Mouse (Mus musculus) stomach, postnatal 0 days (tissue): ENCODE measurements around the gene Tuba1b. TPM values are rescaled to one million over a fixed set of nuclear protein-coding genes. Genes with fewer than 3 reads are reported as not detected.
A peak's percentile ranks its signal among the peaks of the same experiment; 100 is the strongest.

ENCODE experiments used
- ATAC-seq: fragments of 200-750 bp; cut with Nextera tagmentation; 2 replicates; pipeline ENCODE4 v1.8.0; 2017; ENCODE audit not compliant: low FRiP score, low TSS enrichment
- DNase-seq: peaks from one replicate; pipeline ENCODE4 v3.0.0-alpha.2; 2016; ENCODE audit warnings: low spot score
- H3K27ac ChIP-seq: fragments of 300-500 bp; sonication (generic); replicated peaks from 2 replicates; pipeline ENCODE4 v1.5.1; 2014; ENCODE audit warnings: mild to moderate bottlenecking, control low read depth
- H3K27me3 ChIP-seq: fragments of 300-500 bp; sonication (generic); 2 replicates; pipeline ENCODE4 v1.6.1; 2014; ENCODE audit warnings: low read length; ENCODE audit not compliant: control insufficient read depth, insufficient read depth
- H3K36me3 ChIP-seq: fragments of 300-500 bp; sonication (generic); 2 replicates; pipeline ENCODE4 v1.6.1; 2014; ENCODE audit warnings: low read length, mixed read lengths; ENCODE audit not compliant: control insufficient read depth, insufficient read depth
- H3K4me1 ChIP-seq: fragments of 300-500 bp; sonication (generic); replicated peaks from 2 replicates; pipeline ENCODE4 v1.6.1; 2014; ENCODE audit warnings: antibody characterized with exemption; ENCODE audit not compliant: control insufficient read depth, insufficient read depth
- H3K4me2 ChIP-seq: fragments of 300-500 bp; sonication (generic); replicated peaks from 2 replicates; pipeline ENCODE4 v1.6.1; 2014; ENCODE audit warnings: low read depth, mild to moderate bottlenecking, control low read depth, moderate library complexity
- H3K4me3 ChIP-seq: fragments of 300-500 bp; sonication (generic); 2 replicates; pipeline ENCODE4 v1.5.1; 2014; ENCODE audit warnings: low read depth, low read length, control low read depth
- H3K9ac ChIP-seq: fragments of 300-500 bp; sonication (generic); 2 replicates; pipeline ENCODE4 v1.6.1; 2014; ENCODE audit warnings: mild to moderate bottlenecking, low read length, control low read depth, mixed read lengths
- H3K9me3 ChIP-seq: fragments of 300-500 bp; sonication (generic); 2 replicates; pipeline ENCODE4 v1.6.1; 2016; ENCODE audit warnings: low read length; ENCODE audit not compliant: control insufficient read depth
- CTCF ChIP-seq: IDR thresholded peaks from 2 replicates; pipeline ENCODE4 v1.5.1; 2016; ENCODE audit warnings: antibody characterized with exemption, low read depth, mild to moderate bottlenecking, moderate library complexity
- EP300 ChIP-seq: optimal IDR thresholded peaks from 2 replicates; pipeline ENCODE3; 2016; ENCODE audit warnings: antibody characterized with exemption
- WGBS: fragments of 180-500 bp; shearing (Covaris S2); extraction: QIAGEN DNeasy Blood & Tissue Kit; methylation state at CpG from one replicate; pipeline ENCODE4 v1.1.7; 2014; 5-methylcytosine and 5-hydroxymethylcytosine counted together
- polyA plus RNA-seq: library from polyadenylated mRNA; unstranded; fragments of >200 nt; fragmentation: Nextera tagmentation; extraction: Ambion mirVana; gene quantifications from 2 replicates; pipeline ENCODE4 v1.2.1, GENCODE M21; 2015

Gene Tuba1b
- polyA plus RNA-seq, 1 experiment from 2014 or later: 552 TPM

- TF ChIP-seq EP300: no peak
- no peaks in the 10 kb centered on the region for H3K36me3 ChIP-seq
- H3K27me3 ChIP-seq: peaks cover 10% of the 10 kb centered on the region
- no peaks in the 10 kb centered on the region for H3K9me3 ChIP-seq
- DNase-seq (peak; percentile 55), ATAC-seq (0 out of 2 replicates have a peak, but pooled peaks have one; percentile 15)
- H3K4me2 ChIP-seq: peak within 1 kb of the TSS; percentile 90
- H3K27ac ChIP-seq: no peak within 1 kb of the TSS
- WGBS: under 1% methylated on average over 77 of the region's 77 CpGs
- 0 out of 2 replicates have a peak, but pooled peaks cover 5% of the 10 kb centered on the region for H3K4me1 ChIP-seq
- H3K9ac ChIP-seq: peak within 1 kb of the TSS; percentile 51
- peak within 1 kb of the TSS; percentile 53 for H3K4me3 ChIP-seq
Observed at GRCm38 (mm10) chr15:98893940-98894745, 40.2 kb downstream of the Tuba1b start, which contains the start of gene Rhebl1. Gene Rhebl1, minus strand, starts transcription at chr15:98894540.

GRCm38 (mm10) chr15:98893036-98893435 lies 41.3 kb downstream of the Tuba1b start:
- ATAC-seq (no peak), DNase-seq (no peak)
- Histone ChIP-seq H3K9me3 (no peaks in the 10 kb centered on the region), H3K4me3 (no peak overlapping the region), H3K27me3 (peaks cover 10% of the 10 kb centered on the region), H3K4me2 (no peak overlapping the region), H3K36me3 (no peaks in the 10 kb centered on the region), H3K4me1 (0 out of 2 replicates have a peak, but pooled peaks cover 5% of the 10 kb centered on the region), H3K9ac (no peak overlapping the region), H3K27ac (no peak overlapping the region)
- TF ChIP-seq CTCF (no peak), EP300 (no peak)
- 75% methylated on average over 4 of the region's 4 CpGs for WGBS

DNA sequence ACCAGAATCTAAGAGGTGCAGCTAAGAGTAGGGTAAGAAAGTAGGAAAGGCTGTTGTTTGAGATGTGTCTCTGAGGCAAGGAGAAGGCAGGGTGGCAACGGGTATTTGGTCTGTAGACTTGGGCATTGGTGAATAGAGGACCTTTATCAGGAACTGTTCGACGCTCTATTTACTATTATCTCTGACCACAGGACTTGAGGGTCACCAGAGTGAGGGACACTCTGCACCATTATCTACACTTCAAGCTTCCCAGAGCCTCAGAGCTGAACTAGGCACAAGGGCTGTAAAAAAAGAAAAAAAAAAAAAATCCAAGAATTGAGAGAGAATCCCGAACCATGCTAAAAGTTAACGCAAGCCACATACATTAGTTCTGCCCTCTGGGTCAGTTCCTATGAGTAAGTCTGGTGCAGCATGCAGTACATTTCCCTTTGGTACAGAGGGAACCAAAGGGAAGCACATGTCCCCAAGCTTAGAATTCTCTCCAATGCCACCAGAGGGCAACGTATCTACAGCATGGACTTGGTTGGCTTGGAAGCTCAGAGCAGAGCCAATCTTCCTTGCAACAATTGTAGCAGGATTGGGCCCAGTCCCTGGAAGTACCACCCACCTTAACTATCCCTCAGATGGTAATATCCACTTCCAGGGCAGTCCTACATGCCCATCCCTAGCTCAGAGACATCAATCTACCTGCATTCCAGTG lies 42.3 kb downstream of the Tuba1b start:
- TF ChIP-seq CTCF (peak; percentile 97), EP300 (no peak)

GRCm38 (mm10) chr15:98891198-98891742 lies 43.1 kb downstream of the Tuba1b start:
- H3K27ac ChIP-seq: no peak overlapping the region
- no peak for TF ChIP-seq CTCF
- TF ChIP-seq EP300: no peak
- no peaks in the 10 kb centered on the region for H3K36me3 ChIP-seq
- DNase-seq (no peak), ATAC-seq (no peak)
- no peak overlapping the region; the same call in 1 of the 2 replicates for H3K9ac ChIP-seq
- no peaks in the 10 kb centered on the region for H3K9me3 ChIP-seq
- H3K4me1 ChIP-seq: 0 out of 2 replicates have a peak, but pooled peaks cover 5% of the 10 kb centered on the region
- 13% methylated on average over 19 of the region's 19 CpGs for WGBS
- no peak overlapping the region; the same call in 1 of the 2 replicates for H3K4me2 ChIP-seq
- no peak overlapping the region for H3K4me3 ChIP-seq
- peaks cover 5% of the 10 kb centered on the region; the same call in 1 of the 2 replicates for H3K27me3 ChIP-seq

More for the DNA sequence above, 42.3 kb downstream of the Tuba1b start:
- Histone ChIP-seq H3K4me1 (0 out of 2 replicates have a peak, but pooled peaks cover 5% of the 10 kb centered on the region), H3K4me2 (no peak overlapping the region), H3K9ac (no peak overlapping the region), H3K4me3 (no peak overlapping the region), H3K27me3 (peaks cover 6% of the 10 kb centered on the region), H3K36me3 (no peaks in the 10 kb centered on the region), H3K9me3 (no peaks in the 10 kb centered on the region), H3K27ac (no peak overlapping the region)
- DNase-seq: peak; percentile 60
- 35% methylated on average over 6 of the region's 6 CpGs for WGBS
- ATAC-seq: peak; percentile 78

GRCm38 (mm10) chr15:98887526-98887925 lies 46.8 kb downstream of the Tuba1b start:
- H3K9ac ChIP-seq: no peak overlapping the region
- WGBS: 82% methylated on average over 7 of the region's 7 CpGs
- H3K27me3 ChIP-seq: no peaks in the 10 kb centered on the region
- DNase-seq: no peak
- no peaks in the 10 kb centered on the region for H3K36me3 ChIP-seq
- no peak overlapping the region for H3K27ac ChIP-seq
- H3K4me3 ChIP-seq: no peak overlapping the region
- H3K9me3 ChIP-seq: no peaks in the 10 kb centered on the region
- H3K4me1 ChIP-seq: no peaks in the 10 kb centered on the region
- no peak for ATAC-seq
- no peak overlapping the region for H3K4me2 ChIP-seq
- TF ChIP-seq EP300: no peak
- TF ChIP-seq CTCF: no peak
